Mouse (Mus musculus) heart, postnatal 0 days (tissue): ENCODE measurements around the gene Dpyd.

Source experiments
- CTCF ChIP-seq: IDR thresholded peaks from 2 replicates; pipeline ENCODE4 v1.5.1; 2016; ENCODE audit warnings: antibody characterized with exemption, control low read depth, low read depth
- EP300 ChIP-seq: IDR thresholded peaks from 2 replicates; pipeline ENCODE4 v1.6.1; 2016; ENCODE audit warnings: antibody characterized with exemption, low read depth

DNA sequence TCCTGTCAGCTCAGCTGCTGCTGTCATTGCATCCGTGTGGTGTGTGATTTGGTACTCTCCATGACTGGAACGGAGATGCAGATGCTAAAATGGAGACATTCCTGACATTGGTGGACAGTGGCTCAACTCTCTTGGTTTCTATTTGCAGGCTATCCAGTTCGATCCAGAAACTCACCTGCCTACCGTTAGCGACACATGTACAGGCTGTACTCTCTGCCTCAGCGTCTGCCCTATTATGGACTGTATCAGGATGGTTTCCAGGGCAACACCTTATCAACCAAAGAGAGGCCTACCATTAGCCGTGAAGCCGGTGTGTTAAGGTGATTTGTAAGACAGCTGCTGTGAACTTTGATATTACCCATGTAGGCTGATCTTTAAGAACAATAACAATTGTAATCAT, 869.4 kb downstream of the Dpyd start:
- TF ChIP-seq CTCF = no peak
- TF ChIP-seq EP300 = no peak
